Mouse (Mus musculus) natural killer cell, adult 2 months (primary cell): ENCODE measurements around the gene Hcn2.
A peak's percentile ranks its signal among the peaks of the same experiment; 100 is the strongest.

ENCODE experiments used
- DNase-seq, 2 experiments: peaks; one replicate each; pipeline ENCODE4 v3.0.0; 2022; ENCODE audit warnings: low spot score in 2 of 2

The Hcn2 gene

DNA sequence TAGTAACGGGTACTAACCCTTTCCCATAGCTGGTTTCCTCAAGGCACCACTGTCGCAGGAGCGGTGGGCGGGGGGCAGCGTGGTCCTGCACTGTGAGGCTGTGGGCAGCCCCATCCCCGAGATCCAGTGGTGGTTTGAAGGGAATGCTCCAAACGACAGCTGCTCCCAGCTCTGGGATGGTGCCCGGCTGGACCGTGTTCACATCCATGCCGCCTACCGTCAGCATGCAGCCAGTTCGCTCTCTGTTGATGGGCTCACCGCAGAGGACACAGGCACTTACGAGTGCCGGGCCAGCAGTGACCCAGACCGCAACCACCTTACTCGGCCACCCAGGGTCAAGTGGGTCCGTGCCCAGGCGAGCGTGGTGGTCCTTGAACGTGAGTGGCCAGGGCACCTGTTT, 7.8 kb upstream of the Hcn2 start:
- DNase-seq = no peak

GRCm38 (mm10) chr10:79709307-79709706, 7.1 kb upstream of the Hcn2 start:
- no peak for DNase-seq

DNA sequence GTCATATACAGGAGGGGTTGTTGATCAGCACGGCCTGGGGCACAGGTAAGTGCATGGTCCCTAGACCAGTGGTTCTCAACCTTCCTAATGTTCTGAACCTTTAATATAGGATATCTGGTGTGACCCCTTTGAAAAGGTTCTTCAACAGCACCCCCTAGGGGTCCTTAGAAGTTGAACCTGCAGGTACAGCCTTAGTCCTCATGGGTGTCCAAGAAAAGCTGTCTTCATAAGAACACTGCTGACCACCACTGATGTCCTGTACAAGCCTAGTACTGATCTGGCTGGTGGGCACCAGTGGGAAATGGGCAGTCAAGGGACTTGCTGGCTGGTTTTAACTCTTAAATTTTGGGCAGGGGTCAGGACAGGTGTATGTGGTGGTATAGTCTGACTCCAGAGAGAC, 4.4 kb upstream of the Hcn2 start:
- peak in 1 of 2 experiments; percentile 26 for DNase-seq

GRCm38 (mm10) chr10:79712499-79713126, 3.8 kb upstream of the Hcn2 start:
- peak; percentile 65 to 77 for DNase-seq

GRCm38 (mm10) chr10:79713163-79713562, 3.3 kb upstream of the Hcn2 start:
- DNase-seq = no peak

DNA sequence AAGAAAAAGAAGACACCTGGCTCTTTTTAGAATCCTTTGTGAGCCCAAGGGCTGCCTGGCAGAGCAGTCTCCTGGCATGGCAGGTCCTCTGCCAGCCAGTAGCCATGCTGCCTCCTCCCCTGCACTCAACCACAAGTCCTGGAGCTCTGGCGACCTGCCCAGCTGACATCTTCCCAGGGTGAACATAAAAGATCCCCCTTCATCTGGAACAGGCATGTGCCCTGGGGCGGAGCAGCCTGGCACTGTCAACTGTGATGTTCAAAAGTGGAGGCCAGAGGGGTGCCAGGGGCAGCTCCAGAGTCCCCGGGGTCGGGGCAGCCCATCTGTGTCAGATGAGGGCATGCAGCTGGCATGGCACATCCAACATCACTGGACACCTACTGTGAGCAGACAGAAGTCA, 1.4 kb upstream of the Hcn2 start:
- DNase-seq = no peak

GRCm38 (mm10) chr10:79716988-79717355, 538 bp downstream of the Hcn2 start:
- DNase-seq = no peak

- DNase-seq = peak in 1 of 2 experiments; percentile 34
These were observed 1.4 kb downstream of the Hcn2 start for GRCm38 (mm10) chr10:79717640-79718357.

DNA sequence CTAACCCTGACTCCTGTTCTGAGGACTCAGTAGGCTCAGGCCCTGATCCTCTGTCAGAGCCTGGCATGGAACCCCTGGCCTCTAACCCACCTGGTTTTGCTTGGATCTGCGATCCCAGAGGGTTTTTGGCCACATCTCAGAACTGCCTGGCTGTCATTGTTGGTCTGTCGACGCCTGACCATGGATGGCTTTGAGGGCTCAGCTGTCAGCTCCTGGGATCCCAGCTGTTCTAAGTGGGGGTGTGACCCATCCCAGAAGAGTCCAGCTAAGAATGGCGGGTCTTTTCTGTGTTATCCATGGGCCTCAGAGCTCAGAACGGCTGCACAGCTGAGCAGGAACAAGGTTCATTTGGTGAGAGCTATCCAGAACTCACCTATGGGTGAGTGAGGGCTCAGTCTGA, 4.7 kb downstream of the Hcn2 start:
- DNase-seq = no peak

DNA sequence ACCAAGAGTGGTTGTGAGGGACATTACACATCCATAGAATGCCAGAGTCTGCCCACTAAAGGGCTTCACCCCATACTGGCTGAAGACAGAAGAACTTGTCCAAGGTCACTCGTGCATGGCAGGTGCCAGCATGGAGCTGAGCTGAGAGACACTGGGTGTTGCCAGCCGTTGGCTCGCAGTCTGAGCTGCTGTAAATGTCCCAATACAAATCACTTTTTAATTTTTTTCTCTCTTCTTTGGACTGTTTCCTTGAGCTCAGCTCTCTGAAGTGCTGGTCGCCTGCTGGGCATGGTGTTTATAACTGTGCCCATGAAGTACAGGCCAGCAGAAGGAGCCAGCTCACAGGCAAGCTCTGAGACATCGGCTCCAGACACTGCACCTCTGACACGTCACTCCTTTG, 6.6 kb downstream of the Hcn2 start:
- no peak for DNase-seq

GRCm38 (mm10) chr10:79723692-79724091, 7.3 kb downstream of the Hcn2 start:
- no peak for DNase-seq

DNA sequence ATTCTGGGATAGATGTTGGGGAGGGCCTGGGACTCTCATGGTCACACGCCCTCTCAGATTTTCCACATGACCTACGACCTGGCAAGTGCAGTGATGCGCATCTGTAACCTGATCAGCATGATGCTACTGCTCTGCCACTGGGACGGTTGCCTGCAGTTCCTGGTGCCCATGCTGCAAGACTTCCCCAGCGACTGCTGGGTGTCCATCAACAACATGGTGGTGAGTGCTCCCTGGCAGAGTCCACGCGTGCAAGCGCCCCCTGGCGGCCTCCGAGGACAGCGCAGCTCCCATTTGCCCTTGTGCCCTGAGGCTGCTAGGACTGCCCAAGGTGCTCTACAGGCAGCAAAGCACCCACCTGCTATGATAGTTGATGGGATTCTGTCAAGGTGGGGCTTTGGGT, 9.7 kb downstream of the Hcn2 start:
- peak; percentile 51 to 55 for DNase-seq

DNA sequence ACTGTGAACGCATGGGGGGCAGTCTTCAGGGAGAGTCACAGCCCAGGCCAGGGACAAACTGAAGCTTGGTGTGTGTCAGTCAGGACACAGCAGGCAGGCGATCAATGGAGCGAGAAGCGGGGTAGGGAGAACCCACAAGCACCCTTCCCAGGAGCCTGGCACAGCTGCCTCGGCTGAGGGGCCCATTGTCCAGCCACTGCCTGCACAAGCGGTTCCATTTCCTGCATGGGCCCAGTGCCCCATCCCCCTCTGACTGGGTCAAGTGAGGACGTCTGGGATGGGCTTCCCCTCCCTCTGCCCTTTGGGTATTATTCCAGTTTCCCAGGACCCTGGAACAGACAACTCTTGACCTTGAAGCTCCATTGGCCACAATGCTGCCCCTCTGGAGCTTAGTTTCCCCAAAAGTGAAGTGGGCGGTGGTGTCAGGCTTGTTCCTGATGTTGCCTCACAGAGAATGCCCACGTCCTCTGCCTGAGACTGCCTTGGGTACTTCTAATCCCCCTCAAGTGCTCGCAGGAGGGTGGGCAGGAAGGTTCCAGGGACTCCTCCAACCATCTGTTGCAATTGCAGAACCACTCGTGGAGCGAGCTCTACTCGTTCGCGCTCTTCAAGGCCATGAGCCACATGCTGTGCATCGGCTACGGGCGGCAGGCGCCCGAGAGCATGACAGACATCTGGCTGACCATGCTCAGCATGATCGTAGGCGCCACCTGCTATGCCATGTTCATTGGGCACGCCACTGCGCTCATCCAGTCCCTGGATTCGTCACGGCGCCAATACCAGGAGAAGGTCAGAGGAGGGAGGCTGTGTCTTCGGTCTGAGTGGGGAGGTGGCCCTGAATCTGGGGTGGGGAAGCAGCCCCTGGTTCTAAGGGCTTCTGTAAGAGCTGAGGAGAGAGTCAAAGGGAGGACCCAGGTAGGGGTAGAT, 12.2 kb downstream of the Hcn2 start:
- no peak for DNase-seq

DNA sequence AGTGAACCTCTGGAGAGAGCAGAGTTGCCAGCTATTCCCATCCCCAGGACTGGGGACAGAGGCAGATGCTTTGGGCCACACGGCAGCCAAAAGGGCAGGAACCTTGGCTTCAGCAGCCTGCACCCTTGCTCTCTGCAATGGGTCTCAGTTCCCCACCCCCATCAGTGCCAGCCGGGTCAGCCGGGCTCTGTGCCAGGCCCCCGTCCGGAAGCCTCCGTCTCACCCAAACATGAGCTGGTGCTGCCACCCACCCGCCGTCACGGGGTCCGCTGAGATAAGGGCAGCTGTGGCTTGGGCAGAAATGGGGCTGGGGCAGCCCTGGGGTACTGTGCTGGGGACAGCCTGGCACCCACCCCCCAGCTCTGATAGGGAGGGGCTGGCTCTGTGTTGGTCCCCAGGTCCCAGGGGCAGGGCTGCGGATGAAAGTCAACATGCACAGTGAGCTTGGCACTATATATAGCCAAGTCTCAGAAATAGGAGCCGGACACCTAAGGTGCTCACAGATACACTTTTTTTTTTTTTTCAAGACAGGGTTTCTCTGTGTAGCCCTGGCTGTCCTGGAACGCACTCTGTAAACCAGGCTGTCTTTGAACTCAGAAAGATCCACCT, 13.0 kb downstream of the Hcn2 start:
- DNase-seq = no peak

DNA sequence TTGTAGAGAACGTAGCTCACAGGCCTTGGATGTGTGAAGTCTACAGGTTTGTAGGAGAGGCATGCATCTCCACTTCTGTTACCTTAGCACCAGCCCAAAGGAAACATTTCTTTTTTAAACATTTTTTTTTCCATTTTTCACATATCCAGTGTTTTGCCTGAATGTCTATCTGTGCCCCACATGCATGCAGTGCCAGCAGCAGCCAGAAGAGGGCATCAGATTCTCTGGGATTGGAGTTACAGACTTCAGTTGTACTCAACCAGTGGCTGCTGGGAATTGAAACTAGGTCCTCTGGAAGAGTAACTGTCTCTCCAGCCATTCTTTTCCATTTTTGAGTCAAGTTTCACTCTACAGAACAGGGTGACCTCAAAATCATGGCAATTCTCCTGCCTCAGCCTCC, 16.1 kb downstream of the Hcn2 start:
- DNase-seq = peak in 1 of 2 experiments; percentile 36

DNA sequence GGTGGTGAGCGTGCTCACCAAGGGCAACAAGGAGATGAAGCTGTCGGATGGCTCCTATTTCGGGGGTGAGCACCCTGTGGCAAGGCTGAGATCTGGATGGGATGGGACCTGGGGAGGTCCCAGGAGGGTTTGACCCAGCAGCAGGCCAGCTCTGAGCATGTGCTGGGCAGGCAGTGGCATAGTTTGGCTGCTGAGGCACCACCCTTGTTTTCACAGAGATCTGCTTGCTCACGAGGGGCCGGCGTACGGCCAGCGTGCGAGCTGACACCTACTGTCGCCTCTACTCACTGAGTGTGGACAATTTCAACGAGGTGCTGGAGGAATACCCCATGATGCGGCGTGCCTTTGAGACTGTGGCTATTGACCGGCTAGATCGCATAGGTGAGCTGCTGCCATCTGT, 17.4 kb downstream of the Hcn2 start:
- DNase-seq = no peak

DNA sequence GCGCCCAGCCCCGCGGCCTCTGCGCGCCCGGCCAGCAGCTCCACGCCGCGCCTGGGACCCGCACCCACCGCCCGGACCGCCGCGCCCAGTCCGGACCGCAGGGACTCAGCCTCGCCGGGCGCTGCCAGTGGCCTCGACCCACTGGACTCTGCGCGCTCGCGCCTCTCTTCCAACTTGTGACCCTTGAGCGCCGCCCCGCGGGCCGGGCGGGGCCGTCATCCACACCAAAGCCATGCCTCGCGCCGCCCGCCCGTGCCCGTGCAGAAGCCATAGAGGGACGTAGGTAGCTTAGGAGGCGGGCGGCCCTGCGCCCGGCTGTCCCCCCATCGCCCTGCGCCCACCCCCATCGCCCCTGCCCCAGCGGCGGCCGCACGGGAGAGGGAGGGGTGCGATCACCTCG, 18.9 kb downstream of the Hcn2 start:
- DNase-seq = no peak

GRCm38 (mm10) chr10:79736706-79737105, 20.3 kb downstream of the Hcn2 start:
- no peak for DNase-seq

GRCm38 (mm10) chr10:79738259-79738658, 21.8 kb downstream of the Hcn2 start:
- no peak for DNase-seq

DNA sequence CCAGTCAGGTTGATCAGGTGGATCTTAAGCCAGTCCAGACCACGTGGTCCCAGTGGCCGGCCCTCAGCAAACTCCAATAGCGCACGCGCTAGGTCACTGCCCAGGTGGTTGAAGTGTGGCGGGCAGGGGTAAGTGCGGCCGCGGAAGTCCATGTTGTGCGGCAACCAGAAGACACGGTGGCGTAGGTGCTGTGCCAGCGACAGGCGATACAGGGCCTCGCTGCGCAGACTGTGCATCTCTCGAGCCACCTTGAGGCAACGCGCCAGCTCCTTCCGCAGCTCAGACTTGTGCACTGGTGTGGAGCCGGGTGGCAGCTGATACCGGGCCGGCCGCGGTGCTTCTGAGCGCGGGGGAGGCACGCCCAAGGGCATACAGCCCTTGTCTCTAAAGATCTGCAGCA, 22.8 kb downstream of the Hcn2 start:
- DNase-seq = no peak

GRCm38 (mm10) chr10:79740863-79741262, 24.4 kb downstream of the Hcn2 start:
- DNase-seq = no peak

DNA sequence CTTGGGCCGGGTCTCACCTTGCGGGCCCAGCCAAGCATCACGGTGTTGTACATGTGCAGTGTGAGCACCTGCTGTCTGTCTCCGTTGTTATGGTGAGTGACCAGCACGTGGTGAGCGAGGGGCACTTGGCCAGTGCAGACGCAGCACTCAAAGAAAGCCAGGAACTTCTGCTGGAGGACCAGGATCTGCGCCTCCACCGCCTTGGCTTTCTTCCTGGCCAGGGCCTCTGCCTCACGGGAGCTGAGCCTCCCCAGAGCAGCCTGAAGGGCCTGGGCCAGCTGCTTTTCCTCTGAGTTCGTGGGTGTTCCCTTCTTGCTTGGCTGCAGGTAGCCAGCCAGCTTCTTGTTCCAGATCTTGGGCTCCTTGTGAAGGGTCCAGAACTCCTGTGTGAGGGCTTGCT, 26.7 kb downstream of the Hcn2 start:
- DNase-seq = no peak
